Mouse (Mus musculus) macrophage (primary cell): Measurements from ENCODE around the gene Dhx36. TPM values are rescaled to one million over a fixed set of nuclear protein-coding genes. Genes with fewer than 3 reads are reported as not detected.
A peak's percentile ranks its signal among the peaks of the same experiment; 100 is the strongest.

Experiments used
- H3K27ac ChIP-seq: fragments of 350-480 bp; formaldehyde crosslinking; 2 replicates; pipeline ENCODE4 v1.9.0; 2021
- H3K36me3 ChIP-seq: fragments of 350-480 bp; formaldehyde crosslinking; 2 replicates; pipeline ENCODE4 v1.9.0; 2021; ENCODE audit errors: inconsistent target
- H3K4me3 ChIP-seq: fragments of 350-480 bp; formaldehyde crosslinking; 2 replicates; pipeline ENCODE4 v1.9.0; 2021; ENCODE audit errors: inconsistent target
- H3K79me2 ChIP-seq: fragments of 350-480 bp; formaldehyde crosslinking; 2 replicates; pipeline ENCODE4 v1.9.0; 2021; ENCODE audit errors: inconsistent target
- WGBS: methylation state at CpG from one replicate; pipeline ENCODE4 v1.1.7; 2026; ENCODE audit warnings: inconsistent platforms; ENCODE audit not compliant: missing documents; 5-methylcytosine and 5-hydroxymethylcytosine counted together
- polyA plus RNA-seq: library from polyadenylated mRNA; stranded (reverse); fragments of 250-400 nt; gene quantifications from 3 replicates; pipeline ENCODE4 v1.2.4, GENCODE M21; 2018; ENCODE audit warnings: inconsistent platforms
- total RNA-seq, 78 experiments: library from RNA; depleted of rRNA; stranded (reverse); fragments of 250-400 nt; gene quantifications; 1 replicate in 9 of 78; 2 replicates in 24 of 78; 3 replicates in 43 of 78; 4 replicates in 2 of 78; pipeline ENCODE4 v1.2.4; 2018; ENCODE audit warnings: inconsistent platforms in 56 of 78

The Dhx36 gene
- total RNA-seq (2018; cell fraction: chromatin; rRNA removed) = 100 to 1,000 TPM in 5 of 26 experiments, 10 to 100 TPM in 21; 42.8 to 113 (median 84.1) TPM
- total RNA-seq (2018; cell fraction: cytosol; rRNA removed) = 10 to 100 TPM; 12.3 to 23.3 (median 17.7) TPM
- total RNA-seq (2018; cell fraction: nucleus; rRNA removed) = 10 to 100 TPM; 29.4 to 79.7 (median 46.9) TPM
- polyA plus RNA-seq = 14.0 to 18.6 TPM (median 15.9 TPM) in 3 replicates

DNA sequence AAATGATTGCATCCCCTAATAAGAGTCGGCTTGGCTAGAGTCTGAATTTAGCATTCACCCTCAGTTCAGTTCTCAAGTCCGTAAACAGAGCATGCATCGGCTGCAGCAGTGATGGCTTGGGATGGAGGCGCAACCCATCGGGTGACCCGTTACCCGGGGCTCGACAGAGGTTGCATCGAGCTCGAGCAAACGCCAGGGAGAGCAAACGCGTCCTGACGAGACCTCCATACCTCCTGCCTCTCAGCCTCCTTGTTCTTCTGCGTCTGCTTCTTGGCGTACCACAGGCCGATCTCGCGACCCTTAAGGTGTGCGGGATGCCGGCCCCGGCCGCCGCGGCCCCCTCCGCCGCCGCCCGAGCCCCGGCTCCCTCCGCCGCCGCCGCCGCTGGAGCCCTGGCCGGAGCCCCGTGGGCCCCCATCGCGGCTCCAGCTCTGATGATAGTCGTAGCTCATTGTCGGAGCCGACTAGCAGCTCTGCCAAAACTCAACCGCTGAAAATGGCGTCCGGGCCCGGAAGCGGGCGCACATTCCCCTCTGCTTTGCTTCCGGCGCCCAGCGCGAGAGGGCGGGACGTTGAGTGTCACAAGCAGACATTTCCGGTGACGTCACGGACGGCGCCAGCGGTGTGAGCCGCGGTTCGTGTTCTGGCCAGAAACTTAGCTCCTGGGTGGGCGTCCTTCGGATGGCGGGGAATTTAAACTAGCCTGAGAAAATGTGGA is at the start of gene Dhx36:
Dhx36 (minus strand) TSS at position 517 of the 718 bp plus-strand sequence.
- peak within 1 kb of the TSS; percentile 75 for H3K4me3 ChIP-seq
- no peaks in the 10 kb centered on the region; the same call in 1 of the 2 replicates for H3K36me3 ChIP-seq
- peaks cover 33% of the 10 kb centered on the region for H3K79me2 ChIP-seq
- WGBS = under 1% methylated on average over 66 of the region's 66 CpGs
- no peak within 1 kb of the TSS for H3K27ac ChIP-seq

DNA sequence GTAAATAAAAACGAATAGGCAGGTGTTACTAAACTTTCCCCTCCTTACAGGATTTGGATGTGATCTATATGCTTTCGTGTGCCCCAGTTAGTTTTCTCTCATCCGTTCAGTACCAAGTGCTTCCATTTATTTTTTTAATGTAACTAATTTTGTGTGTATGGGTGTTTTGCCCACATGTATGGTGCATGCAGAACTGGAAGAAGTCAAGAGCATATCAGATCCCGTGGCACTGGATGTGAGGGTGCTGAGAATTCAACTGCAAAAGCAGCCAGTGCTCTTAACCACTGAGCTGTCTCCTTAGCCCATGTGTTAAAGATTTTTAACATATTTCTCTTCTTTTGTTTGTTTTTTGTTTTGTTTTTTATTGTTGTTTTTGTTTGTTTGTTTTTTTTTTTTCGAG is 20.8 kb upstream of the Dhx36 start:
- H3K27ac ChIP-seq = no peak overlapping the region
- no peaks in the 10 kb centered on the region for H3K79me2 ChIP-seq
- no peaks in the 10 kb centered on the region for H3K36me3 ChIP-seq
- no peak overlapping the region for H3K4me3 ChIP-seq
- 77% methylated on average over 5 of the region's 5 CpGs for WGBS

DNA sequence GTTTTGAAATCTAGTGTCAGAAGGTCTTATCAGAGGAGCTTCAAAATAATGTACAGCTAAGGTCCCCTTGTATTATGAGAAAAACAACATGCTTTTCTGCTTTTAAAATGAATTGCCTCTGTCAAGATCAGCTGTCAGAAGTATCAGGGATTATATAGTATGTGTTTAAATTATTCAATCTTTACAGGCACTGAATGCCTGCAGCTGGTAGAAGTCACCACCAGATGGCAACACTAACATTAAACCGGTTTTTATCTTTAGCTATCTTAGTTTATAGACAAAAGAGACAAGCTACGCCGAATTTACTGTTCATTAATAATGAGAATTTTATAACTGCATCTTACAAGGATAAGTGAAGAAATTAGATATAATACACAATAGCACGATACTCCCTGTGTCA is 20.4 kb upstream of the Dhx36 start:
- H3K4me3 ChIP-seq = no peak overlapping the region
- H3K36me3 ChIP-seq = no peaks in the 10 kb centered on the region
- no peak overlapping the region for H3K27ac ChIP-seq
- H3K79me2 ChIP-seq = no peaks in the 10 kb centered on the region
- 17% methylated on average over 4 of the region's 4 CpGs for WGBS

DNA sequence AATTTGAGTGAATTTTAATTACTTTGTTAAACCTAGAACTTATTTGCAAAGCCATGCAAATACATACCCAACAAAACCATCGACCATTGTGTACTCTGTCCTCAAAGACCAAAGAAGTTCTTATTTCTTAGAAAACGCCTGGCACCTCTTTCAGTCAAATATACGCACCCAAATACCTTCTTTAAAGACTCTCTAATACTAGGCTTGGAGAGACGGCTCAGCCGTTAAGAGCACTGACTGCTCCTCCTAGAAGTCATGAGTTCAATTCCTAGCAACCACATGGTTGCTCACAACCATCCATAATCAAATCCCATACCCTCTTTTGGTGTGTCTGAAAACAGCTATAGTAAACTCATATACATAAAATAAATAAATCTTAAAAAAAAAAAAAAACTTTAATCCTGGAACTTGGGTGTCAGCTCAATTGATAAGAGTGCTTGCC is 423 bp upstream of the Dhx36 start:
- peaks cover 29% of the 10 kb centered on the region for H3K79me2 ChIP-seq
- H3K36me3 ChIP-seq = no peaks in the 10 kb centered on the region; the same call in 1 of the 2 replicates
- peak overlapping the region; percentile 75 for H3K4me3 ChIP-seq
- WGBS = 49% methylated on average over 5 of the region's 5 CpGs
- H3K27ac ChIP-seq = no peak overlapping the region

DNA sequence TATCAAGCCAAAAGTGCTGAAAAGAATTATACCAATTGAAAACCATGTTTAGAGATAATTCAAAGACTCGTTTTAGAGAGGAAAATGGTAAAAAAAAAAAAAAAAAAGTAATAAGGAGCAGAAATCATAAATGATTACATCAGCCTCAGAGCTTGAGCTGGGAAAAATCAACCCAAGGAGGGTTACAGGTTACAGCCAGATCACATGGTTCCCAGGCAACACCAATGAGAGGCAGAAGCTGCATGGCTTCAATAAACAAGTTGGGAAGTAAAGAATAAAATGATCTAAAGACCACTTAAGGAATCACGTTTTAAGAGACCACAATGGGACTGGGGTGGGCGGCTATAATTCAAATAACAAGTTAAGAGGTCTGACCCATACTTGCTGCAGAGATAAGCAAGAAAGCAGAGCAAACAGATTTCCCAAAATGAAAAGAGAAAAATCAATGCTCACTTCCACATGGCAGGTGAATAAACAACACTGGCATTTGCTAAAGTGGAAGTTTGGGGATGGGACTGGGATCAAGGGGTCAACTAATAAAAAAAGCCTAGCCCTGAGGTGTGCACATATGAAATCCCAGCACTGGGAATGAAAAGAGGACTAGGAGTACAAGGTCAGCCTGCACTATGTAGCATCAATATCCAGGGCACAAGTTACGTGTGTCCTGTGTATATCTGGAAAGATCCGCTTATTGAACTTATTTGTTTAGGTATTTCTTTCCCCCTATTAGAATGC is 1.5 kb downstream of the Dhx36 start:
- H3K4me3 ChIP-seq = peak overlapping the region; percentile 75
- 92% methylated on average over 4 of the region's 5 CpGs for WGBS
- H3K36me3 ChIP-seq = peaks cover 12% of the 10 kb centered on the region
- H3K79me2 ChIP-seq = peaks cover 33% of the 10 kb centered on the region
- H3K27ac ChIP-seq = no peak overlapping the region

DNA sequence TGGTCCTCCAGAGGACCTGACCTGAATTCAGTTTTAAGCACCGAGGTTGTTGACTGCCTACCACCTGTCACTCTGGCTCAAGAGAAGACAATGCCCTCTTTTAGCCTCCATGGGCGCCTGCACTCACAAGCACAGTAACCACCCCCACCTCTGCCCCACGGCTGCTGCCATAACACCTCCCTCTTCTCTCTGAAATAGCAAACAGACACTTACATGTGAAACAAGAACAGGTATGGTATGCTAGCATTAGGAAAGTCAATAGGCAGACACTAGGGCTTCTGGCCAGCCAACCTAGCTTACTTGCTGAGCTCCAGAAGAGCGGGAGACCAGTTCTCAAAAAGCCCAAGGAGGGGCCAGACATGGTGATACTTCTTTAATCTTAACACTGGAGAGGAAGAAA is 7.5 kb downstream of the Dhx36 start:
- Histone ChIP-seq H3K4me3 (no peak overlapping the region), H3K79me2 (peaks cover 10% of the 10 kb centered on the region), H3K27ac (no peak overlapping the region), H3K36me3 (peaks cover 24% of the 10 kb centered on the region)
- 94% methylated on average over 4 of the region's 4 CpGs for WGBS

DNA sequence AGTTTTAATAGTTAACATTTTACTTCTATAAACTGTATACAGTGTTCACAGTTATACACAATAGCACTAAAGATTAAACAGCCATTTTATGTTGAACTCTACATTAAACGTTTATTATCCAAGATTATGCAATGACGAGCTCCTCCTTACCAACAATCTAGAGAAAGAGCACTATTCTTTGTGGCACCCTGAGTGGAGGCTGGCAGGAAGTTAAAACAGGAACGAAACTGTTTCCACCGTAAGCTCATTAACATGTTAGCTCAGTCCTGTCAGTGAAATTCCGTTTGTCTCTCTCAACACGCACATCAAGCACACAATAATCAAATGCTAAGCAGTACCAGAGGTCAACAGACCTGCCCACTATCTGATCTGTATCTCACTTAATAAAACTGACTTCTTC is 14.2 kb downstream of the Dhx36 start:
- WGBS = under 1% methylated on average over 6 of the region's 6 CpGs
- H3K4me3 ChIP-seq = no peak overlapping the region
- no peak overlapping the region for H3K27ac ChIP-seq
- no peaks in the 10 kb centered on the region for H3K79me2 ChIP-seq
- H3K36me3 ChIP-seq = peaks cover 46% of the 10 kb centered on the region

DNA sequence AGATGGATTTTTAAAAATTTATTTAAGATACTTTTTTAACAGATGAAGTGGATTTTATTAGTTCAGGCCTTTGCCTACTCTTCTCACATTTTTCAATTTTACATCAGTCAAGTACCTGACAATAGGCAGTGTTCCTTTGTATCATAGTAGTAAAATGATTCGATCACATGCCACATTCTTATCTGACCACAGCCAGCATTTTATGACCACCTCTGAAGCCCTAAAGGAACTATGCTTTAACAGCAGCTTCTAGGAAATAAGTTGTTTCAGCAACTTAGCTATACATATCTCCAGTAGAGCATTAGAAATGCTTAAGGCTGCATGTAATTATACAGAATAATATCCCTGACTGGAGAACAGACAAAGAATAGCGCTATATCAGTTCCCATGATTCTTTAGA is 22.5 kb downstream of the Dhx36 start:
- Histone ChIP-seq H3K27ac (no peak overlapping the region), H3K79me2 (no peaks in the 10 kb centered on the region), H3K4me3 (no peak overlapping the region), H3K36me3 (peaks cover 53% of the 10 kb centered on the region)
- 90% methylated on average over 2 of the region's 2 CpGs for WGBS

DNA sequence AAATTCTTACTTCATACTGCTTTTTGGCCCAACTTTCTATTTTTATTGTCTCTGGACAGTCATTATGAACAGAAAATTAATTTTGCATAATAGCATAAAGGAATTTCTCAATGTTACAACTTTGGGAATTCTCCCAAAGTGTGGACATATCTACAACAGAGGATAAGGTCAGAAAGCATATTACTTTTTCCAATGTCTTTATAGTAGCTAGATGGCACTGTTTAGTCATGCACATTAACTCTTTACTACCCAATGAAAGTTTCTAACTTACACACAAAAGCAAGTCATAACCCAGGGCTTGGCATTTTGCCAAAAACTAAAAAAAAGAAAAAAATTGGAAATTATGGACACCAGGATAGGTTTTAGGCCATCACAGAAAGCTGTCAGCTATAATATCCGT is 36.6 kb downstream of the Dhx36 start:
- Histone ChIP-seq H3K79me2 (no peaks in the 10 kb centered on the region), H3K27ac (no peak overlapping the region), H3K36me3 (peaks cover 86% of the 10 kb centered on the region), H3K4me3 (no peak overlapping the region)
- WGBS = 100% methylated on average over 1 of the region's 1 CpGs

DNA sequence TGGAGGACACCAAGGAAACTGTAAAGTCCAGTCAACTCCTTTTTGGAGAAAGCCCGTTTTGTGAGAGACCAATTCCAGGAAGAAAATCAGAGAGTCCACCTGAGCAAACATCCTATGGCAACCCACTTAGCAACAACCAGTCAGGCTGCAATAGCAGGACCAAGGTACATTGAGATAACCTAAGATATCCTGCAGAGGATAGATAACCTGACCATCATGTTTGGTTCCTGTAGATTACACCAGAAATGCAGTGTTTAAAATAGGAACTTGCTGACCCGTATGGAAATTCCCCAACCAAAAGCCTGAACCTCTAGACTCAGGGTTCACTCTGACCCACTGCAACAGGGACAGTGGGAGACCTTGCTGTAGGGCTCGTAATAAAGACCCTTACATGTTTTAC is 42.5 kb downstream of the Dhx36 start:
- Histone ChIP-seq H3K4me3 (no peak overlapping the region), H3K79me2 (no peaks in the 10 kb centered on the region), H3K36me3 (peaks cover 43% of the 10 kb centered on the region), H3K27ac (no peak overlapping the region)
- WGBS = 83% methylated on average over 3 of the region's 3 CpGs

DNA sequence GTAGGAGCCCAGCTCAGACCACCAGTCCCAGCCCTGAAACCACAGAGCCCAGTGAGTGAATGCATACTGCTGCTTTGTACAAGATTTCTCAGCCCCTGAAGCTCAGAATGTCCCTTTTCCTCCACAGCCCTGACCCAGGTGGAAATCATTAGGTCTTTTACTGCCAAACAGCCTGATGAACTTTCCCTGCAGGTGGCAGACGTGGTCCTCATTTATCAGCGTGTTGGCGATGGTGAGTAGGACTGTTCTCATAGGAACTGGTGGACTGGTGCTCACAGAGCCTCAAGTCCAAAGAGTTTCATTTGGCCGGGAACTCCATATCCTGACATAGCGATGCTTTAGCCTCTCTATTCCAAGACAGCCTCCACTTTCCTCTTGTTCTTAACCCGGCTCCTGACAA is 47.3 kb downstream of the Dhx36 start:
- peaks cover 11% of the 10 kb centered on the region for H3K36me3 ChIP-seq
- H3K4me3 ChIP-seq = no peak overlapping the region
- WGBS = 93% methylated on average over 6 of the region's 6 CpGs
- no peaks in the 10 kb centered on the region for H3K79me2 ChIP-seq
- no peak overlapping the region for H3K27ac ChIP-seq

DNA sequence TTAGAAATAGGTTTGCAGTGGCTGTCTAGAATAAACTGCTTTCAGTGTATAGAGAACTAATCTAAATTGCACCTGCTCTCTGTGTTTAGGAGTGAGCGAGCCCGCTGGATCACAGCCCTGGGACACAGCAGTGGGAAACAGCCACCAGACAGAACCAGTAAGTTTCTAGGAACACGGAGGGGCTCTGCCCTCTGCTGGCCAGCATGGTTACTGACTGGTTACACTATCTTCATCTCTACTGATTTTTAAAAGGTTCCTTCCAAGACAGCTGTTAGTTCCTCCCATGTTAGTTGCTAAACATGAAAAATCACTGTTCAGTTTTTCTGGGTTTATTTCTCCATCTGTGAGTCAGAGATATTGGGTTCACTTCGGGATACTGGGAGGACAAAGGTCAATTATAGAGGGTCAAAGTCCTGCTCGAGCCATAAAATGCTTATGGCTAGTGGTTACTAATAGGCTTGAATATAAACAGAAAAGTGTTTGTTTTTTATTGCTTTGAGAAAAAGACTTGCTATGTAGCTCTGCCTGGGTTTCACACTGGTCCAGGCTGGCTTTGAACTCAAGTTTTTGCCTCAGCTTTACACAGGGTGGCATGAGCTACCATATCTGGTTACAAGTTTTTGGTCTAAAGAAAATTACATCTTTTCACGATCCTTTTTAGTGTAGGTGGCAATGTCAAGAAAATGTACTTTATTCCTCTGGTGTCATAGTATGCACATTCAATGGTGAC is 48.4 kb downstream of the Dhx36 start:
- WGBS = 51% methylated on average over 6 of the region's 6 CpGs

DNA sequence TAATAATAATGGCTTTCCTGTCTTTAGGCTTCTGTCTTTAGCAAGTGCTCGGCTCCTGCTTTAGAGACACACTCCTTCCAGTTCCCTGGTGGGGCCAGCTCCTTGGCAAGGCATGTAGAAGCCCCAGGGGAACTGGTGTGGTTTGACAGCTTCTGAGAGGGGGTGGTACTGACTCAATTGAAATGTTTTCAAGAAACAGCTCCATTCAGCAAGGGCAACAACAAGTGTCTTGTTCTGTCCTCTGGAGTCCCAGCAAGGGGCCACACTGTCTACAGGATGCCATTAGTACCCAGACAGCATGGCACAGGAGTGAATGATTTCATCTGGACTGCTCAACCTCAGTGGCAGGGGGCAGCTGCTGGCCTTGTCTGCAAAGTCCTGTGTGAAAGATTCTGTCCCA is 51.0 kb downstream of the Dhx36 start:
- H3K79me2 ChIP-seq = no peaks in the 10 kb centered on the region
- no peak overlapping the region for H3K4me3 ChIP-seq
- 73% methylated on average over 1 of the region's 1 CpGs for WGBS
- no peaks in the 10 kb centered on the region for H3K36me3 ChIP-seq
- no peak overlapping the region for H3K27ac ChIP-seq

More for the DNA sequence above, 48.4 kb downstream of the Dhx36 start:
- no peaks in the 10 kb centered on the region for H3K79me2 ChIP-seq
- no peak overlapping the region for H3K4me3 ChIP-seq
- 0 out of 2 replicates have a peak, but pooled peaks cover 5% of the 10 kb centered on the region for H3K36me3 ChIP-seq
- H3K27ac ChIP-seq = no peak overlapping the region

DNA sequence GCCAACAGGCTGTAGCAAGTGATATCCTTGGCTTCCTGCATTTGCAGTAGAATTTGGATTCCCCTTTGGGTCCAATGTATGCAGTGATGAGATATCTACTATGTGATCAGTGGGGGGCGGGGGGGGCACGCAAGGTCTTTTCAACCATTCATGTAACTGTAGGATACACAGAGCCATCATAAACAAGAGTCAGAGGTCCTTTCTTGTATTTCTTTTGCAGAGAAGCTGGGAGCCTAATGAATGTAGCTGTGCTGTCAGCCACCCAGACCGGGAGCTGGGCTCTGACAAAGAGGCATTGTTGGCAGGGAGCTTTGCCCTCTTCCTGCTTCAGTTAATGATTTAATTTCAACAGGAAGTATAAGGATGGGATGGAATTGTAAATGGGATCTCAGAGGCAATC is 52.7 kb downstream of the Dhx36 start:
- Histone ChIP-seq H3K27ac (no peak overlapping the region), H3K79me2 (no peaks in the 10 kb centered on the region), H3K4me3 (no peak overlapping the region), H3K36me3 (no peaks in the 10 kb centered on the region)
- 77% methylated on average over 3 of the region's 3 CpGs for WGBS
